Mouse (Mus musculus): ENCODE results near the gene Clrn2.
A peak's percentile ranks its signal among the peaks of the same experiment; 100 is the strongest.
"Not testable (repeated sequence)": the region's sequence is repeated elsewhere in the genome, so short reads cannot be mapped to it uniquely, and the experiment has no call there.

Gene Clrn2

DNA sequence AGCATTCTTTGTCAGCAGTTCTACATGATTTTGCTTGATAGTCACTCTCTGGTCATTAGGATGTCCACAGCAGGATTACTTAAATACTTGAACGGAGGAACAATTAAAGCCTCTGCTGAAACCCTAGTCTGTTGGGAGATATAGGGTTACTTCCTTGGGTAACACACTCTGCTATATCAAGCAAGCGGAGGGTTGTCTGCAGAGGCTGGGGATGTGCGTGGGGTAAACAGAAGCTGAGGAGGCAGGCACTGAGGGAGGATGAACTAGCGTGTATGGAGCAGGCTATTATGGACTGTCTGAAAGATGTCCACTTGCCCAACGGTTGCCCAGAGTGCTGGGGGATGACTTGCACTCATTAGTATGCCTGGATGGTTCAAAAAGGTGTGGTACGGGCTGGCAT, at the start of gene Clrn2:
TSS of gene Clrn2 (plus strand) at position 301 of the 400 bp plus-strand sequence.
- DNase-seq, result no peak

DNA sequence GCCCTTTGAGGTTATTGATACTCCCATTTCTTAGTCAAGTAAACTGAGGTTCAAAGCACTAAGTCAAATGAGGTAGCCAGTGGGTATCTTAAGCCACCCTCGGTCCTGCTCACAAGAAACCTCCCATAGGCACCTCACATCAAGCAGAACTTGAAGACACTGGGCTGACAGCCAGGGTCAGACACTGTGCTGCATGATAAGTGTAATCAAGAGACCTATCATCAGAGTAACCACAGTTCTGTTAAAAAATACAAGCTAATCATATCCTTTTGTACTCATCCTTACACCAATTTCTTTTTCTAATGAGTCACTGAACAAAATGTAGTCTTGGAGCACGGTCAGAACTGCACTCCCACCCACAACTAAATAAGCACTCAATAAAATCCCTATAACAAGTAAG, 47.4 kb upstream of the Clrn2 start:
- DNase-seq, result no peak

GRCm38 (mm10) chr5:45416478-45416877, 37.1 kb upstream of the Clrn2 start:
- no peak for DNase-seq

- no peak for DNase-seq
These were observed 35.6 kb upstream of the Clrn2 start for GRCm38 (mm10) chr5:45417859-45418443.

GRCm38 (mm10) chr5:45419841-45420638, 33.5 kb upstream of the Clrn2 start:
- peak; percentile 57 for DNase-seq

GRCm38 (mm10) chr5:45421881-45422844, 31.4 kb upstream of the Clrn2 start:
- DNase-seq, result no peak

- DNase-seq, result peak; percentile 81
These were observed 29.3 kb upstream of the Clrn2 start for GRCm38 (mm10) chr5:45424021-45424886.

- not testable (repeated sequence) for DNase-seq
These were observed 27.8 kb upstream of the Clrn2 start for GRCm38 (mm10) chr5:45425771-45426170.

GRCm38 (mm10) chr5:45426416-45427034, 27.0 kb upstream of the Clrn2 start:
- DNase-seq, result no peak

DNA sequence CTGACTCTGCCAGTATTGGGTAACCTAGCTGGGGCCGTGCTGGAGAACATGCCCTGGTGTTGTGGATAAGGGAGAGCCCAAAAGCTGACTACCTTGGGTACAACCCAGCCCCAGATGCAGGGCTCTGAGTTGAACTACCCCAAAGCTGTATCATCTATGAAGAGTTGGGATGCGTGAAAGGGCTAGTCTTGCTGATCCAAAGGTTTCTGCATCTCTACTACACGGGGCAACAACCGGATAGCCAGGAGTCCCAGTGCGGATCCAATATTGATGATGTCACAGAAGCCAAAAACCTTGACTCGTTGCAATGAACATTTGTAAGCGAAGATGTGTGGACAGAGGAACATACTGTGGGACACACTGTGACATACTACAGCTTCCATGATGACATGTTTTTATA, 25.7 kb upstream of the Clrn2 start:
- DNase-seq, result no peak

DNA sequence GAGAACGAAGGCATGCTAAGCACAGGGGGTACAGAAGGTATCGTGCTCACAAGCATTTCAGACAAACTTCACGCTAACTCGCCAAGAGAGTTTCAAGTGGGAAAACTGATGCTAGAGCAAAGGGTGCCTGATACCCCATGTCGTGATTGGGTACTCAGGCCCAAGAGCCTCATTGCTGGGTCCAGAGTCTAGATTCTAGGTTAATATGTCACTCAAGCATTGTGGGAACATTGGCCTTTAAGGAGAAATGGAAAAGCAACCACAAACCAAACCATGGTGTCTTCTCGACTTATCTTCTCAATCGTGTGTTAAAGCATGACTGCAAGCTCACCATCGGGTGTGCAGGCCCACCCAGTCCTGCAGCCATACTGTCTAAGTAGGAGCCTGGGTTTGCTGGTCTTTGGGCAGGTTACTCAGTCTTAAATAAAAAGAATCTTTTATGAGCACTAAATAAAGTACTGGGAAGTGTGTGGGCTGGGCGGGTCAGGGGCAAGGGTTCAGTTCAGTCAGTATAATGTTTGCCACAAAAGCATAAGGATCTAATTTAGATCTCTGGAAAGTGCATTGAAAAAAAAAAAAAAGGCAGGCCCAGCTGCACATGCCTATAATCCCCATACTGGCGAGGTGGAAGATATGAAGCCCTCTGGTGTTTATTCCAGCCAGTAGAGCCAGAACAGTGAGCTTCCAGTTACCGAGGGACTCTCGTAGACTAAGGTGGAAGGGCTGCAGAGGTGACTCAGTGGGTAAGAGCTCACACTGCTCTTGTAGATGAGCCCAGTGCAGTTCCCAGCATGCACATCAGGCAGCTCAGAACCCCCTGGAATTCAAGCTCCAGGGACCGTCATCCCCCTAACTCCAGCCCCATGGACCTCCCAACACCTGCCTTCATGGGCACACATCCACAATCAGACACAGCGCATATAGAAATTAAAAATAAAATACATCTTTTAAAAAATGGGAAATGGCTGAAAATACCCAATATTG, 17.3 kb upstream of the Clrn2 start:
- DNase-seq, result peak; percentile 28

DNA sequence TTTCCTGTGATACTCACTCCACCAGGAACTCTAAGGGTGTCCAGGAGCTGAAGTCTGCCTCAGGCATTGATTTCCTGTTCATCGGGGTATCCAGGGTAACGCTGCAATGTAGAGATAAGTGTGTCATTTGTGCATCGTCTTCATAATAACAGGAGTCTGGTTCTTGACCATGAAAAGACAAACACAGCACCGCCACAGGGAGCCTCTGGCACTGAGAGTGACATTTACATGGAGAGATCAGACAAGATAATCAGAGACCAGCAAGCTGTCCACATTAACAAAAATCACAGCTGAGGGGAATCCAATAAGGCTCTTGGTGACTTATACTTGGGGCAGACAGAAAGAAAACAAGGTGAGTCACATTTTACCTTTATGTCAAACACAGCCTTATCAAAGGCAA, 15.7 kb upstream of the Clrn2 start:
- no peak for DNase-seq

DNA sequence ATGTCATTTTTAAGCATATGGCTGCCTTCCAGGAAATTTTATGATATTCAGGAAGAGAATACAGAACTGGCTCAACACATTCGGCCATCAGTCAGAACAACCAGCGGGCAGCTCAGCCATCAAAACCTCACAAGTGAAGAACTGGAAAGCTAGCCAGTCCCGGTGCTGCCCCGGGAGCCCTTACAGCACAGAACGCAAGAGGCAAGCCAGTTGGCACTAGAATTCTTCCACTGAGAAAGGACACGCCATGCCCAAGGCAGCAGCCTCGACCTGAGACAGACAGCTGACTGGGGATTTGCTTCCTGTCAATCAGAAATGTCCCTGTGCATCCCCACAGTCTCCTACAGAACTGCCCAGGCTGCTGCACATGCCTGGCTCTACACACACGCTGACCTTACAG, 15.2 kb upstream of the Clrn2 start:
- no peak for DNase-seq

DNA sequence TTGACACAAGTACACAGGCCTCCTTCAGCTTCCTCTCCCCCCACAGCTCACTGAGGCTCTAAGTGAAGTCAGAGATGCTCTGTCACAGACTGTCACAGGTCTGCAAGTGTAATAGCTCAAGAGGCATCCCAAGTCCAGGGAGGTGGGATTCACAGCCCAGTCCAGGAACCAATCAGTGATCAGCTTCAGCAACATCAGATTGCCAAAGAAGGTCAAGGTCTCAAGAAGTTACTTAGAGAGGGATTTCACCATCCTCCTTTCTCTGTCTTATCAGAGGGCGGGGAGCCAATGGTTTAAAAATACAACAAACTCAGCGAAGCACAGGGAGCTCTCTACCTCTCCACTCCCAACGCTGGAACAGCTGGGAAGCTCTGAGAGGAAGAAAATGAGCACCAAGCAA, 12.4 kb upstream of the Clrn2 start:
- DNase-seq, result no peak

- DNase-seq, result no peak
These were observed 11.8 kb upstream of the Clrn2 start for GRCm38 (mm10) chr5:45441745-45442144.

DNA sequence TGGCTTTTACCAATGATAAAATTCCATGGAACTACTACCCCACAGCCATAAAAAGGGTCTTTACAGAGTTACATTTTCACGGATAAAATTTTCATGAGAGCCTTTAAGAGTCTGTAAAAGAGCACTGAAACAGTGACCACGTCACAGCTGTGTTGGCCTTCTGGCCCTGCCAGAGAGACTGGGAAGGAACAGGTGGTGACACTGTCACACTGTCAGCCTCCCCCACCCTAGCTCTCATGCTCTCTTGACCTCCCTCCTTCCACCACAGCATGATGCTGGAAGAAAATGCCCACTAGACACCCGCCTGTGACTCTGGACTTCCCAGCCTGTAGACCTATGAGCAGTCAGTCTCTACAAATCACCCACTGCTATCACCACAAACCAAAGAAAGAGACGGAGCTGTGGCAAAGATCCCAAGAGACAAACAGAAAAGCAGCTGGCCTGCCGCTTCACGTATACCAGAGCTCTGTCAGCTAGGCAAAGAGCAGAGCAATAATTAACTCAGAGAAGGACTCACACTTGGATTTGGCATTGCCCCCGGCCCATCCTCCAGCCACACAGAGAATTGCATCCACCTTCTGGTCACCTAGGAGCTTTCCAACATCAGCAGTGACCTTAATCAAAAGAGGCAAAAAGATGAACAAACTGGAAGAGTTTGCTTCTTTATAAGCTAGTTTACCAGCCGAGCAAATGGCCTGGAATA, 9.3 kb upstream of the Clrn2 start:
- DNase-seq, result peak; percentile 53

- peak; percentile 53 for DNase-seq
These were observed 4.9 kb upstream of the Clrn2 start for GRCm38 (mm10) chr5:45448676-45449075.

DNA sequence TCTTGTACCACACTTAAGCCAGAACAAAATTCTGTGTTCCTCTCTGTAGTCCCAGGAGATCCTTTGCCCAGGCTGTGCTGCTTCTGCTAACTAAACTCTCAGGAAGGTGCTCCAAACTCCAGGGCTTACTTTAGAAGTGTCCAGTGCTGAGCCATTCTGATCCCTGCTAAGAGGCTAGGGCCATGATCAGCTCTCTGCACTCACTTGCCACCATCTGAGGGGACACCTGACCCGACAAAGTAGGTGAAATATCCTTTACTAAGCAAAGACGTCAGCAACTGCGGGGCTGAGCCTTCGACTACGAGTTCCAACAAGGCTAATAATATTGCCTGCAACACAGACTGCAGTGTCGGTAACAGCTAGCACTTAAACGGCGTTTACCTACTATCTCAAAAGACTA, 4.3 kb upstream of the Clrn2 start:
- DNase-seq, result no peak

DNA sequence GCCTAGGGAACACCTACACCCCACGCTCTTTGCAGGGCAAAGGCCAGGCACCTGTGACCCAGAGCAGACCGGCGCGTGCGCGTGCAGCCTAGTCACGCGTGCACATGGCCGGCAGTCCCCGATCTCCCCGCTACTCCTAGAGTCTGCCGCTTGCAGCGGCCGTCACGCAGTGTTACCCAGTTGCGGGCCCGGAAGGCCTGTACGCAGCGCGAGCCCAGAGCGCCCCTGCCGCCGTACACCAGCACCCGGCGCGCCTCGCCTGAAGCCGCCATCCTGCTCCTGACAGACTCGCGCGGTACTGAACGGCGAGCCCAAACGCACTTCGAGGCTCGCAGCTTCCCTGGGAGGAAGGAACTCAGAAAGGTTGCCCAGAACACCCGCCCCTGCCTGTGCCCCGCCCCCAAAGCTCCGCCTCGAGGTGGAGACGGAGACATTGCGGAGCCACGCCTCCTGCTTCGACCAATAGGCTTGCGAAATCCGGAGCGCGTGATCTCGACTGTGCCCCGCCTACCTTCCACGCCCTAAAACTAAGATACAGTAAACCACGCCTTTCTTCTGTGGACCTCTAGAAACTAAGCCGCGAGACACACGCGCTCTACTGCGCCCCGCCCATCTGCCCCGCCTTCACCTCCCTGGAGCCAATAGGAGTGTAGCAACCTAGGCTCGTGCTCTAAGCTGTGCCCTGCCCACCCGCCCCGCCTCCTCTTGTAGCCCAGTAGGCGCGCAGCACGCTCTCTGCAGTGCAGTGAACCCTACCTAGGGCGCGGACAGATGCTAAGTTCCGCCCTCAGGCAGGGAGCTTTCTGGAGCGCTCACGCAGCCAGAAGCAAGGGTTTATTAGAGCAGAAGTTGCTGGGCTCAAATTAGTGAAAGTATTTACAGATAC, 3.5 kb upstream of the Clrn2 start, which contains the start of gene Qdpr:
TSS of gene Qdpr (minus strand) at position 406 of the 886 bp plus-strand sequence.
- DNase-seq, result peak; percentile 99
